Mouse (Mus musculus) cerebellum, adult 11 months (tissue): ENCODE results near the gene Gm42417.
"Not testable (repeated sequence)": the region's sequence is repeated elsewhere in the genome, so short reads cannot be mapped to it uniquely, and the experiment has no call there.

Experiments used
- DNase-seq: peaks from one replicate; pipeline ENCODE4 v3.0.0; 2022

The Gm42417 gene

DNA sequence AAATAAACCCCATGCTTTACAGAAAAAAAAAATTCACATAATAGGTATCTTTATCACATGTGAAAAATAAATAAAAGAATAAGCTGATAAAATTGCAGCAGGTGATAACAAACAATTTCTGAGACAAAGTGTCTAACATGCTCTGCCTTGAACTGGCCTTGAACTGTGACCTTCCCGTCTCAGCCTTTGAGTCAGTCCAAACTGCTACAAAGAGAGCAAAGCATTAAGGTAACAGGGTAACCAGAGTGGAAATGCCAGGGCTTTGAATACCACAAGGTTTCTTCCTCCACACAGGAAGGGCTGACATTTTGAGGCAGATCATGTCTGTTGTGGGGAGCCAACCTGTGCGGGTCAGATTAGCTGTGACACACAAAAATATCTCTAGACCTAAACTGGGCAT, 6.2 kb upstream of the Gm42417 start:
- DNase-seq = no peak

DNA sequence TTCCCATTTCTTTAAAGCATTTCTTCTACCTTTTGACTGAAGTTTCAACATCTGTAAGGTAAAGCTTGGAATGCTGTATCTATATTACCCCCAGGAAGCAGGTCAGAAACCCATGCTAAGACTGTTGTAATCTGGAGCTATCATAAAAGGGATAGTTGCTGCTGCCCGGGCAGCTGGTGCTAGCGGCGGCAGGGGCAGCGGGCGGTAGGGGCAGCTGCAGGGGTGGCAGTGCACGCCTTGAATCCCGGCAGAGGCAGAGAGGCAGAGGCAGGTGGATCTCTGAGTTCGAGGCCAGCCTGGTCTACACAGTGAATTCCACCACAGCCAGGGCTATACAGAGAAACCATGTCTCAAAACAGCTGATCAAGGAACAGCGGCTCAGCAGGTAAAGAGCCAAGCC, 3.7 kb upstream of the Gm42417 start:
- DNase-seq = no peak

DNA sequence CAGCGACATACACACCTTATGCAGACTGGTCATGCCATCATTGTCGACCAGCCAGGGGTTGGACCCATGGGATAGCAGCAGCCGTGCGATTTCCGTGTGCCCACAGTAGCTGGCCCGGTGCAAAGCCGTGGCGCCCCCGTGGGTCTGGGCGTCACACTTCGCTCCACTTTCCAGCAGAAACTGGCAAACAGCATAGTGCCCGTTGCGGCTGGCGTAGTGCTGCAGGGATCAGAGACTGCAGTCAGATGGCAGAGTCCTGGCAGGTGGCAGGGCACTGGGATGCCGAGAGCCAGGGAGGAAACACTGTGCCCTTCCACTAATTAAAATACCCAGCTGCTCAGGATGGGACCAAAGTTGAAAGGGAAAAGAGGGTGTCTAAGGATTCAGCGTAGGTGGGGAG, 2.6 kb upstream of the Gm42417 start:
- DNase-seq = peak; percentile 61

DNA sequence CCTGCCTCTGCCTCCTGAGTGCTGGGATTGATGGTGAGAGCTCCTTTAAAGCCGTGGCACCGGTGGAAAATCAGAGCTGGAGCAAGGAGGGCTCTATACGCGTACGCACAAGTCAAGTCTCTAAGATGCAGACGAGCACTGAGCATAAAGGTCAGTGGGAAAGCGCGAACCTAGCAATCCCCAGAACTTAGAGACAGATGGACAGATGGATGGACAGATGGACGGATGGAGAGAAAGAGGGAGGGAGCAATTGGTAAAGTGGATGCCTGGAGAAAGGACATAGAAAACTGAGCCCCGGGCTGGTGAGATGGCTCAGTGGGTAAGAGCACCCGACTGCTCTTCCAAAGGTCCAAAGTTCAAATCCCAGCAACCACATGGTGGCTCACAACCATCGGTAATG, 1.6 kb upstream of the Gm42417 start:
- DNase-seq = no peak

DNA sequence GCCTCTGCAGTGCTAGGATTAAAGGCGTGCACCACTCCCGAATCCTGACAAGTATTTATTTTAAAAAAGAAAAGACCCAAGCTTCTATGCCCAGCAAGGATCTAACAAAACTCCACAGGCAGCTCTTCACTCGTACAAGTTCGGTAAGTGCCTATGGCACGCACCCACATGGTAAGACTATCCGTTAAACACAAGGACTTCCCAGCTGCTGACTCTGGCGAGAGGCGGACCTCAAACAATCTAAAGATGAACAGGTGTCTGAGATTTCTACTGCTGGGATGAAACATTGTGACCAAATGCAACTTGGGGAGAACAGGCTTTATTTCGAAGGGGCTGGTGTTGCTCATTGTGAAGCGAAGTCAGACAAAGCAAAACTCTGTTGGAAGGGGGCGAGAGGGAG, 903 bp upstream of the Gm42417 start:
- no peak for DNase-seq

DNA sequence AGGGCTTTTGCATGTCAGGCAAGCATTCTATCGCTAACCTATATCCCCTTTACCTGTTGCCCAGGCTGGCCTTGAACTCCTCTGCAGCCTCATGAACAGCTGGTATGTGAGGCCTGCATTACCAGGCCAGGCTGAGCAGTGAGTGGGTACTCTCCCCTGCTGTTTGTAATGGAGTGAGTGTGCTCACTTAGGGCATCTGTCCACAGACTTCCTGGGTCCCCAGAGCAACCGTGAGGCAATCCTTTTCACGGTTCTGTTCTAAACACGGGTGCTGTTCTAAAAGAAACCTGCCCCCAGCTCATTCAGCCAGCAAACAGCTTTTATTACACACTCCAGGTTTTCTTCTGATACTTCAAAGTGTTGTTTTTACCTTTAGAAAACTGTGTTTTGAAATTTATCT, 502 bp downstream of the Gm42417 start:
- no peak for DNase-seq

DNA sequence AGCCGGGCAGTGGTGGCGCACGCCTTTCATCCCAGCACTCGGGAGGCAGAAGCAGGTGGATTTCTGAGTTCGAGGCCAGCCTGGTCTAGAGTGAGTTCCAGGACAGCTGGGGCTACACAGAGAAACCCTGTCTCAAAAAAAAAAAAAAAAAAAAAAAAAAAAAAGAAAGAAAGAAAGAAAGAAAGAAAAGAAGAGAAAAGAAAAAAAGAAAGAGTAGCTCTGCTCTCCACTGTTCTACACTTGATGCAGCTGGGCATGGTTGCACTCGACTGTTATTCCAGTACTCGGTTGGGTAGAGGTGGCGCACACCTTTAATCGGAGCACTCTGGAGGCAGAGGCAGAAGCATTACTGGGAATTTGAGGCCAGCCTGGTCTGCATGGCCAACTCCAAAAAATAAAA, 2.4 kb downstream of the Gm42417 start, which contains the start of gene Ankrd23:
Gene Ankrd23, minus strand, starts transcription at position 101 of the 400 bp plus-strand sequence.
- DNase-seq = not testable (repeated sequence)

DNA sequence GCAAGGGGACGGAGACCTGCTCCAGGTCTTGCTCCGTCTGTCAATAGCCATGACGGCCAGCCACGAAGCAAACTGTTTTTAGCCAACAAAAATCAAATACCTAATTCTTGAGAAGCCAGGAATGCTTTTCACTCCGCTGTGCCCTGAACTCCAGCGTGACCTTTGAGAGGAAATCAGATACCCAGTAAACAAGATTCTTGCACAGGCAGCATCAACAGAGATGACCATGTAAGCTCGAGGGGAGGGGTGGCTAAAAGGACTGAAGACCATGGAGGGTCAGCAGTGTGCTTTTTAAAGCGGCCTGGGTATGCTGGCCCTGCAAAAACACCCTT, 2.9 kb downstream of the Gm42417 start:
- no peak for DNase-seq

DNA sequence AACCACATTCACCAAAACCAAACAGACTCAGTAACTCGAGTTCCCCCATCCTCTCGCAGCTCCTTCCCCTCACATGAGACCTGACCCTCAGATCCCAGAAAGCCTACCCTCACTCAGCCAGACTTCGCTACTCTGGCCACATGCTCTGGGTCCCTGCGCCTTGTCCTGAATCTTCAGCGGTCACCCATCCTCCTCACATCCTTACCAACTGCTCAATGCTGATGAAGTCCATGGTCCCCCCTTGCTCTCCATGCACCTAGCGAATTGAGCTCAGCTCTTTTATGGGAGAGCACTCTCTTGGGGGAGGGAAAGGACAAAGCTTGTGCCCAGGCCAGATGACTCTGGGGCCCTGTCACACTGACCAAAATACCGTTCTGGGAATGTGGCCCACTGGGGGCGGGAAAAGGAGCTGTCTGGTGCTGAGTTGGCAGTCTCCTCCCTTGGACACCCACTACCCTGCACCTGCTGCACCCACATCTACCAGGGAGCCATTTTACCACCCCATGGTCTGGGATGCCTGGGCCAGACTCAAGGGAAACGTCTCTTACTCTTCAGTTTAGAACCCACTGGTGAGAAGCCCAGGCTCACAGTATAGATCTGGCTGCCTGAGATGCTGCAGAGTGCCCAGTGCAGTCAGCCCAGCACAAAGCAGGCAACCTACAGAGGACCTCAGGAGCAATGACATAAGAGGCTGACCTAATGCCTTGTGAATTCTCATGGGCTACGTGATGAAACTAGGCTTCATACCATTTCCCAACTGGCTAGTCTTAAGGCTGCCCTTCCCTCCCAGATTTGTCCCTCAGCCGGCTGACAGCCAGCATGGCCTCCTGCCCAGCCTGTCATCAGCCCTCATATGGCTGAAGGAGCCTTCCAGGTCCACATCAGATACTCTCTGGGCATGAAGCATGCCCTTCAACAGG, 3.5 kb downstream of the Gm42417 start:
- peak; percentile 58 for DNase-seq

DNA sequence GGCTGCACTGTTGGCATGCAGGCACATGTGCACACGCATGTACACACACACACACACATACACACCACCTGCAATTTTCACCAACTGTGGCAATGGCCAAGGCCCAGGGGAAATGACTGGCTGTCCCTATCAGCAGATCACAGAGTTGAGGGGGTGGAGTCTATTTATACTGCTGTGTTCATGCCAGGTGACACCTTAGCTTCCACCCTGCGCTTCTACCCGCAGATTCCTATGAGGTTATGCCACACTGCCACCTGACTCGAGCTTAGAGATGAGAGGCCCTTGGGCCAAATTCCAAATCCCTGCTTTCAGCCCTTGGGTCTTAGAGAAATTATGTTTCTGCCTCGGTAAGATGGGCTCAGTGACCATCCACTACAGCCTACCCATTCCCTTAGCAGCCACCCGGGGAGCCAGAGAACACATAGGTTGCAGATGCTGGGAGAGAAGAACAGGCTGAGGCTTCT, 4.6 kb downstream of the Gm42417 start:
- no peak for DNase-seq

DNA sequence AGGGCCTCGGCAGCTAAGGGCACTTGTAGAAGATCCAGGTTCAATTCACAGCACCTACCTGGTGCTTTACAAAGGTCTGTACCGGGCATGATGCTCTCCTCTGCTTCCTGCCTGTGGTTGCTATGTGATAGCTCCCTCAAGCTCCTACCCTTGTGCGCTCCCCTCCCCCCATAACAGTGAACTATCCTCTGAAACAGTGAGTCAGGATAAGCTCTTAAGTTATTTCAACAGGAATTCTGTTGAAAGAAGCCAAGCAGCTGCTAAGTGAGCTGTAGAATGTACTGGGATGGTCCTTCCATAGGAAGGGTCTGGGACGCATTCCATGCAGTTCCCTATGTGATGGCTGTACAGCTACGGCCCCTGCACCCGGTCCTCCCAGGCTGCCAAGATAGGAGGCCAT, 5.7 kb downstream of the Gm42417 start:
- no peak for DNase-seq

DNA sequence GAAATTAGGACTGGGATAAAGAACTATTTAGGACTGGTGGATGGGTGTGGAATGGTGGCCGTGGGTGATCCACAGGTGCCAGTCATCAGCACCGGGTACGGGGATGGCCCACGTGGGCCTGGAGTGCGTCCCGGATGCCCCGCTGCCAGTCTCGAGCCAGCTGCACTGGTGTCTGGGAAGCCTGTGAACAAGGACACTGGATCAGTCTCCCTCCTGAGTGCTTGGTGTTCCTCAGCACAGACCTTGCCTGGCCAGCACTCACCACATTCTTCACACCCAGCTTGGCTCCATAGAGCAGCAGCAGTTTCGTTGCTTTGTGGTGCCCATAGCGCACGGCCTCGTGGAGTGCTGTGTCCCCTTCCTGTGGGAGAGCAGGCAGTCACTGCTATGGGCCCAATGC, 7.8 kb downstream of the Gm42417 start:
- no peak for DNase-seq

DNA sequence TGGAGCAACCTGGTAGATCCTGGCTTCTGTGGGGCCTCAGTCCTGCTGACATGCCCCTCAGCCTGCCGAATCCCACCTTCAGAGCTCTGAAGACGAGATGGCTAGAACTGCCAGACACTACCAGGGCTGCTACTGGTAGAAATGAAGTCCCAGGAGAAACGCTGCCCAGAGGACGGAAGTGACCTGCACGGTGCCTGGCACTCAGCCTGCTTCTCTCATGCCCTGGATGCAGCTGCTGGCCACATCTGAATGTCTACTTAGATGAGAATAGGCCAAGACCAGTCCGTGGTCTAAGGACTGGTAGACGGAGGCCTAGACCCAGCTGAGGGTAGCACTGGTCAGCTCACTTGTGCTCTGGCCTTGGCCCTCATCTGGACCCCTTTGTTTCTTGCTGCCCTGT, 8.3 kb downstream of the Gm42417 start:
- no peak for DNase-seq

DNA sequence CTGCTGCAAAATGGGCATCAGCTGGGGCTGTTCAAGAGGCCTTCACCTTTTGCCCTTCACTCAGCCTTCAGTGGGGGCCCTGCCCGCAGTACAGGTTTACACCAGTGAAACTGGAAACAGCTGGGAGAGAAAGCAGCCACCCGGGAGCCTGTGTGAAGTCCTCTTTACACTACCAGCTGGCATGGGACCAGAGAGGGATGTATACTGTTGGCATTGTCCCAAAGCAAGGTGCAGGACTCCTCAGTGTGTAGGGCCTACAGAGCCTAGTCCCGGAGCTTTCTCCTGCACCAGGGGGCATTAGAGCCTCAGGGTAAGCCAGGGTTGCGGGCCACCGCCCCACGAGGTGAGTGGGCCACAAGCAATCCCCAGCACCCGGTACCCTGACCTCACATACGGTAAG, 8.7 kb downstream of the Gm42417 start:
- DNase-seq = no peak

DNA sequence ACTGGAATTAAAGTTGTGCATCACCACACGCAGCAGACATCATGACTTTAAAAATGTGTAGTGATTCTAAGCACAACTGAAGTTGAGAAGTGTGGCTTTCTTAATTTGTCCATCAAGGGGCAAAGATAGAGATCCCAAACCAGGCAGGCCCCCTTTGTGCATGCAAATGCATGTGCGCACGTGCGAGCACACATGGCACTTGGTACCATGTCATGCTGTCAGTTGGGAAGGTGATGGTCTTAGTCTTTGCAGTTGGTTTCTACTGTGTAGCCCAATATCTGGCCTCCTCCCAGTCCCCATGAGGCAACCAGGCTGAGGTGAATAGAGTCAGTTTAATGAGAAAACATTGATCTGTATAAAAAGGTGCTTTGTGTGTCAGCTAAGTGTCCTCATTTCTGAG, 9.4 kb downstream of the Gm42417 start:
- no peak for DNase-seq

DNA sequence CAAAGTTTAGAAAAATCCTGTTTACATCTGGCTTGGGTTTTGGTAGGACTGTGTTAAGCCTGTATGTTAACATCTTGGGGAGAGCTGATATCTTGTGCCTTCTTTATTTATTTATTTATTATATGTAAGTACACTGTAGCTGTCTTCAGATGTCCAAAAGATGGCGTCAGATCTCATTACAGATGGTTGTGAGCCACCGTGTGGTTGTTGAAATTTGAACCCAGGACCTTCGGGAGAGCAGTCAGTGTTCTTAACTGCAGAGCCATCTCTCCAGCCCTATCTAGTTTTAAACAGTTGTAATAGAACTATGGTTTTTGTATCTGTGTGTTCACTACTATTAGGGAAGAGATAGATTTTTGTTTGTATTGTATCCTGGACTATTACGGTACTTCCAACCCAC, 10.0 kb downstream of the Gm42417 start:
- DNase-seq = no peak

DNA sequence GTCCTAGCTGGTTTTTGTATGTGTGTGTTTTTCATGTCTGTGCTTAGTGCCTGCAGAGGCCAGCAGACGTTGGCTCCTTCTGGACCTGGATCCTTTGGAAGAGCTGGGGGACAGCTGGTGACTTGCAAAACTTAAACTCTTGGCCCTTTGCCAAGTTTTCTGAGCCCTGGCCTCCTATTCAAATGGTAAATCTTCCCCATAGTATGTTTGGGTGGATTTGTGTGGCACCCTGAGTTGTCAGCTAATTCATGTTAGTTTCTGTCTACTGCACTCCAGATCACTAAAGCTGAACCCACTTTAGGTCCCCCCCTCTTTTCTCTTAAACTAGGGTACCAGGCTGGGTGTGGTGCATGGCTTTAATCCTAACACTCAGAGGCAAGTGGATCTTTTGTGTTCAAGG, 10.9 kb downstream of the Gm42417 start:
- DNase-seq = no peak

DNA sequence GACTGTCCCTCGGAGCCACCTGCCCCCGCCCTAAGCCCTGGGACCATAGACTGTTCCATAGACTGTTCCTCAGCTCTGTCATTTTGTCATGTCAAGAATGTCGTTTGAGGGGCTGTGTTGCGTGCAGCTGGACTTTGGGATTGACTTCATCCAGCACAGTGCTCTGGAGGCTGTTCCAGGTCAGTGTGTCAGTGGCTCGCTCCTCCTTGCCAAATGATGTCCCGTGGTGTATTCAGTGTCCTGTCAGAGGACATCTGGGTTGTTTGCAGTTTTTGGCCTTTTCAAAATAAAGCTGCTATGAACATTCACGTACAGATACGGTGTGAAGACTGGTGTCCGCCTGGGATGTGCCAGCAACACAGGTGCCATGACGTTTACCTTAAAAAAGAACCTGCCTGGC, 12.3 kb downstream of the Gm42417 start:
- no peak for DNase-seq

DNA sequence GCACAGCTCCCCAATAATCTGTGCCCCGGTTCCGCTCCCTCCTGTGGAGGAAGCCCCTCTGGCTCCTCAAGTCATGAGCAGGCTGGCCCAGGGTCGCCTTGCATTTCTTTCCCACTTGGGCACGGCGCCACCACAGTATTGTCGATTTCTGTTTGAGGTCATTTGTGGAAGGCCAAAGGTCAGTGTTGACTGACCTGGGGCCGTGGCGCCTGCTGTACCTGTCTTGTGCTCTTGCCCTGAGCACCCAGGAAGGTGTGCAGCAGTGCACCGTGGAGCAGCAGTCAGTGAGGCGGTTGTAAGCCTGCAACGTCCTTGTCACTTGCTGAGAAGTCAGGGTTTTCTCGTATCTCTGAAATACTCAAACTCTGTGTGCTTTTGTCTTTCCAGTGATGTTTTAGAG, 13.5 kb downstream of the Gm42417 start:
- DNase-seq = no peak

DNA sequence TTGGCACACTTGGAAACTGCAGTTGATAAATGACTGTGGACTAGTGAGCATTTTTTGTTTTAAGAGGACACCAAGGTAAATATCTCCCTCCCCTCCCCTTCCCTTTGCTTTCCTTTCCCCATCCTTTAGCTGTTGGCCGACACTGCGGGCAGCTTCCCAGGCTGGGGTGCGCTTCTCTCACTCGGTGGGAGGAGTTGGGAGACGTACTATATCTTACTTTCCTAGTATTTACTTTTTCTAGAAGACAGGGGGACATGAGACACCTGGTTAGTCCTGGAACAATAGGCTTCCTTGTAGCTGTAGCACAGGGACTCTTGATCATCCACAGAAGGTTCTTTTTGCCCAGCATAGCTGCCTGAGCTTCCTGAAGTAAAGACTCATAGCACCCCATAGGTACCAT, 15.2 kb downstream of the Gm42417 start:
- no peak for DNase-seq

DNA sequence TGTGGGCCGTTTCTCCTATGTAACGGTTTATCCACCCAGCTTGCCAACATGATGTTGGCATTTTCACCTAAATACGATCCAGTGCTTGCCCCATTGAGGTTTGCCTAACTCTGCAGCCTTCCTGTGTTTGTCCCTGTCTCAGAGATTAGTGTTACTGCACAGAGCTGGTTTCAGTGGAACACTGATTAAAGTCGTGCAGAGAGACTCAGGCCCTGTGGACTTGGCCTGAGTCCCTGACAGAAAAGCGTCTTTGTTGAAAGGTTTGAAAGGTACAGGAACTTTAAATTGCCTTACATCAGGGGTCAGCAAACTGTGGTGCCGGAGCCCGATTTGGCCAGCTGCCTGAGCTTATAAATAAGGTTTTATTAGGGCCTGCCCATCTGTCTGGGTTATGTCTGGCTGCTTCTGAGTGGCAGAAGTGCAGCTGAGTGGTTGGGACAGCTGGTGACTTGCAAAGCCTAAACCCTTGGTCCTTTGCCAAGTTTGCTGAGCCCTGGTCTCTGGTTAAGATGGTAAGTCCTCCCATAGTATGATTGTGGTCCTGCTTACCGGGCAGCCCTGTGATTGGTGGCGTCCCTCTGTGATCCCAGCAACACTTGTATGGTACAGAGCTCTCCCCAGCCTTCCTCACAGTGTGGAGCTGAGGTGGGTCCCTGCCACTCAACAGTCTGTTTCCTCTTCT, 15.8 kb downstream of the Gm42417 start:
- no peak for DNase-seq

DNA sequence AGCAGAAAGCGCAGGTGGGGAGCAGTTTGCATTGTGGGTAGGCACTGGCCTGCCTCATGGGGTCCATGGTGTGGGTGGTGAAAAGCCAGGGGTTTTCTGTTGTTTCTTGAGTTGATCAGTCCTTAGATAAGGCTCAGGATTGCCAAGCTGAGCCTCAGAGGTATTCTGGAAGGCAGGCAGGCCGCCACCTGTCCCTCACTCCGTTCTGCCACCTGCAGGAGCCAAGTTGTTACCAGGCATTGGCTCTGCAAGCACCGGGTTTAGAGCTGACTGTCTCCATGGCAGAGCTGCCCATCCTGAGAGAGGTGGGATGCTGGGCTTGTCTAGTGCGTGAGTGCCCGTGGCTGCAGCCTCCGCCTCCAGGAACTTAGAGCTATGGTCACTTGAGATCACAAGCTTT, 17.0 kb downstream of the Gm42417 start:
- no peak for DNase-seq

DNA sequence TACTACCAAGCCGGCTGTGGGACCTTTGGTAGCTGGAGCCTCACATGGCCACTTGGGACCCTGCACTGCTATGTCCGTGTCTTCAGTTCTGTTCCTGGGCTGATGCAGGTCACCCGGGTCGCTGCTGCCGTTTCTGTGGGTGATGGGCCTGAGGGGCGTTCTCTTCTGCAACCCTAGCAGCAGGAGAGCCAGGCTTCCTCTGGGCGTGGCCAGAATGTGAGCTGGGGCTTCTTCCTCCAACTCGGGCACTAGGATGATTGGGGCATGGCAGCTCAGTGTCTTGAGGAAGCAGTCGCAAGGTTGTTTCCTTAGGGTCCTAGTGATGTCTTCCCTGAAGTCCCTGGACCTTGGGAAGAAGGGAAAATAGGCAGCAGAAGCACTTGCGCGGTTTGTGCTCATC, 19.6 kb downstream of the Gm42417 start:
- DNase-seq = no peak

DNA sequence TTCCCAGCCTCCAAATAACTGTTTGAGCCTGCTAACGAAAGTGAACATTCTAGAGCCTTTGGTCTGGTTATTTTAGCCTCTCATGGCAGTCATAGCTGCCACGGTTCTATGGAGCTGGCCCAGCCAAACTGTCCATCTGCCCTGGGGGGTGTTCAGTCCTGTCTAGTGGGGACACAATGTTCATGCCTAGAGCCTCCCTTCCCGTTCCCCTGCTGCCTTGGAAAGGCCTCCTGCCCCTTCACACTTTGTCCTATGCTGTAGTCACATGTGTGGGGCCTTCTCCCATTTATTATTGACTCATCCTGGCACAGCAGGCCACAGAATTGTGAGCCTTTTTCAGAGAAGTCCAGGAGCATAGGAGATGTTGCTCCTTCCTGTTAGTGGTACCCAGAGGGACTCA, 21.0 kb downstream of the Gm42417 start:
- DNase-seq = no peak

DNA sequence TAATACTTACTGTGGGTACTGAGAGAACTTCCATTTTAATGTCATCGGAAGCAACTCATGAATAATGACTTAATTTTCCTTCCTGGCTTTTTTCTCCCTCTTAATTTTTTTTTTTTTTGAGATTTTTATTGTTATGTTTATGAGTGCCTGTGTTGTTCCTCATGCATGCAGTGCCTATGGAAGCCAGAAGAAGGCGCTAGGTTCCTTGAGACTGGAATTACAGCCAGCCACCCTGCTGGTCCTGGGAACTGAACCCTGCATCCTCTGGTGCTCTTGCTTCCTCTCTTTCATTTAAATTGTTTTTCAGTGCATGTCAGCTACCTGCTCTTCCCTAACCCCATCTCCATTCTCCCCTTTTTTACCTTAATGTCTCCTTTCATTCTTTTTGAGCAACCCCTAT, 25.5 kb downstream of the Gm42417 start:
- no peak for DNase-seq
